Mouse (Mus musculus) adipose tissue, adult 10 weeks (tissue): Measurements from ENCODE around the gene Rtcb. TPM values are rescaled to one million over a fixed set of nuclear protein-coding genes. Genes with fewer than 3 reads are reported as not detected.

Experiments
- polyA plus RNA-seq: library from polyadenylated mRNA; stranded (reverse); fragments of 350-450 nt; fragmentation: Illumina TruSeq; extraction: RNeasy Lipid Tissue Mini Kit (QIAGEN cat#74804); gene quantifications from one replicate; pipeline ENCODE4 v1.2.3, GENCODE M21; 2014; ENCODE audit warnings: low read depth, low replicate concordance

Gene Rtcb
- polyA plus RNA-seq, result 269 TPM

GRCm38 (mm10) chr10:85957464-85957950, at the start of gene Rtcb:
Gene Rtcb (minus strand): TSS chr10:85957823.

GRCm38 (mm10) chr10:85927676-85928445, 29.8 kb downstream of the Rtcb start, which contains the start of gene Ascl4:
Gene Ascl4 (plus strand): TSS chr10:85927681.

GRCm38 (mm10) chr10:85916498-85917309, 40.9 kb downstream of the Rtcb start, which contains the start of gene Prdm4:
Gene Prdm4 (minus strand): TSS chr10:85917142.

Other genes with a start within 250 kb of the Rtcb start
- 20.2 TPM for gene Pwp1, start 128.3 kb downstream of the Rtcb start, polyA plus RNA-seq
- gene Prdm4, start 40.7 kb downstream of the Rtcb start, polyA plus RNA-seq, result 23.4 TPM
- gene Ascl4, start 30.1 kb downstream of the Rtcb start, polyA plus RNA-seq, result 13.8 TPM
- 2.3 TPM for gene Bpifc, start 54.1 kb upstream of the Rtcb start, polyA plus RNA-seq
- gene Fbxo7, start 64.1 kb upstream of the Rtcb start, polyA plus RNA-seq, result 27.0 TPM